Mouse (Mus musculus) spleen, postnatal 14 days (tissue): Measurements from ENCODE around the gene Zfp706.

ENCODE experiments used
- DNase-seq, 2 experiments: peaks; one replicate each; pipeline ENCODE4 v3.0.0; 2021 to 2022; ENCODE audit warnings: low spot score in 2 of 2

Gene Zfp706

GRCm38 (mm10) chr15:36977823-36978222 lies 29.8 kb downstream of the Zfp706 start:
- DNase-seq: no peak

GRCm38 (mm10) chr15:36975690-36976089 lies 31.9 kb downstream of the Zfp706 start:
- DNase-seq: no peak

GRCm38 (mm10) chr15:36975256-36975620 lies 32.3 kb downstream of the Zfp706 start:
- no peak for DNase-seq

- no peak for DNase-seq
Observed at GRCm38 (mm10) chr15:36974614-36975255, 32.8 kb downstream of the Zfp706 start.

- no peak for DNase-seq
Observed at GRCm38 (mm10) chr15:36973714-36974113, 33.9 kb downstream of the Zfp706 start.

GRCm38 (mm10) chr15:36973290-36973689 lies 34.3 kb downstream of the Zfp706 start:
- no peak for DNase-seq

GRCm38 (mm10) chr15:36969794-36970193 lies 37.8 kb downstream of the Zfp706 start:
- no peak for DNase-seq

- no peak for DNase-seq
Observed at GRCm38 (mm10) chr15:36968295-36968694, 39.3 kb downstream of the Zfp706 start.

GRCm38 (mm10) chr15:36967381-36968211 lies 40.0 kb downstream of the Zfp706 start:
- no peak for DNase-seq

GRCm38 (mm10) chr15:36966940-36967339 lies 40.6 kb downstream of the Zfp706 start:
- no peak for DNase-seq

GRCm38 (mm10) chr15:36966466-36966865 lies 41.1 kb downstream of the Zfp706 start:
- no peak for DNase-seq

GRCm38 (mm10) chr15:36965743-36966142 lies 41.8 kb downstream of the Zfp706 start:
- DNase-seq: no peak

GRCm38 (mm10) chr15:36962931-36963330 lies 44.6 kb downstream of the Zfp706 start:
- DNase-seq: no peak

GRCm38 (mm10) chr15:36960876-36961237 lies 46.7 kb downstream of the Zfp706 start:
- DNase-seq: no peak

GRCm38 (mm10) chr15:36960010-36960875 lies 47.3 kb downstream of the Zfp706 start:
- no peak for DNase-seq

GRCm38 (mm10) chr15:36956221-36956620 lies 51.4 kb downstream of the Zfp706 start:
- no peak for DNase-seq

- no peak for DNase-seq
Observed at GRCm38 (mm10) chr15:36950258-36950657, 57.3 kb downstream of the Zfp706 start.

- no peak for DNase-seq
Observed at GRCm38 (mm10) chr15:36948866-36949546, 58.6 kb downstream of the Zfp706 start.
